Mouse (Mus musculus): Measurements from ENCODE around the gene Brap. TPM values are rescaled to one million over a fixed set of nuclear protein-coding genes. Genes with fewer than 3 reads are reported as not detected.
A peak's percentile ranks its signal among the peaks of the same experiment; 100 is the strongest.
"Not testable (repeated sequence)": the region's sequence is repeated elsewhere in the genome, so short reads cannot be mapped to it uniquely, and the experiment has no call there.

The Brap gene
- total RNA-seq, 1 experiment from 2014 or later: 55.0 TPM

DNA sequence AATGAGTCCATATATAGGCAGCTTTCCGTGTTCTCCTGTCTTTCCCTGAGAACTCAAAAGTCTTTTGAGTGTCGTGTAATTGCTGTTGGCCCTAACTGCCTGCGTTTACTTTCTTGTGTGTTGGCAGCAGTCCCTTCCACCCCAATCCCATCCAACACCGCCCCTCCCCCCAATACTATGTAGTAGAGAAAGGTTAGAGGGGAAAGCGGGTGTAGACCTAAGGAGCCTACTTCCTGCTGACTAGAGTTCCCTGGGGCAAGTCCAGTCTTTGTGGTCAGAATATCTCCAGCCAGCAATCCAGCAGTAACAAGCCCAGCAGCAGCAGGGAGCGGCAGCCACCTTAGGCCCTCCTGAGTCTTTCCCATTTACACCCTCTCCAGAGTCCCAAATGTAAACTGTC, 8.0 kb downstream of the Brap start:
- no peak for DNase-seq

GRCm38 (mm10) chr5:121670412-121670811, 10.0 kb downstream of the Brap start:
- peak; percentile 42 for DNase-seq

GRCm38 (mm10) chr5:121682250-121682649, 21.9 kb downstream of the Brap start:
- no peak for DNase-seq

DNA sequence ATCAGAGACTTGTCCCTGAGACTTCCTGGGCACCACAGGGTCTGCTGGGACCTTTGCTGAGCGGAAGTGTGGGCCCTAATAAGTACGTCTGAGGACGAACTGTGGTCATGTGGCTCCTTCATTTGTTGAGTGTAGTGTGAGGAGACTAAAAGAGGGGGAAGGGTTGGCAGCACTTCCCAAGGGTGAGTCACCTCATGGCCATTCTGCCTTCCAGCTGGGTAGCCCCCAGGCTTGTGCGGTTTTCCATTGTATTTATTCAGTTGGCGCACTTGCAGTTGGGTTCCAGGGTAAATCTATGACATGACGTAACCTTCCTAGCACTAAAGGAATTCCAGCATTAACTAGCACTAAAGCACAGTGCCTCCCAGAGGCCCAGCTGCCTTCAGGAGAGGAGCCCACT, 25.1 kb downstream of the Brap start:
- DNase-seq: no peak

DNA sequence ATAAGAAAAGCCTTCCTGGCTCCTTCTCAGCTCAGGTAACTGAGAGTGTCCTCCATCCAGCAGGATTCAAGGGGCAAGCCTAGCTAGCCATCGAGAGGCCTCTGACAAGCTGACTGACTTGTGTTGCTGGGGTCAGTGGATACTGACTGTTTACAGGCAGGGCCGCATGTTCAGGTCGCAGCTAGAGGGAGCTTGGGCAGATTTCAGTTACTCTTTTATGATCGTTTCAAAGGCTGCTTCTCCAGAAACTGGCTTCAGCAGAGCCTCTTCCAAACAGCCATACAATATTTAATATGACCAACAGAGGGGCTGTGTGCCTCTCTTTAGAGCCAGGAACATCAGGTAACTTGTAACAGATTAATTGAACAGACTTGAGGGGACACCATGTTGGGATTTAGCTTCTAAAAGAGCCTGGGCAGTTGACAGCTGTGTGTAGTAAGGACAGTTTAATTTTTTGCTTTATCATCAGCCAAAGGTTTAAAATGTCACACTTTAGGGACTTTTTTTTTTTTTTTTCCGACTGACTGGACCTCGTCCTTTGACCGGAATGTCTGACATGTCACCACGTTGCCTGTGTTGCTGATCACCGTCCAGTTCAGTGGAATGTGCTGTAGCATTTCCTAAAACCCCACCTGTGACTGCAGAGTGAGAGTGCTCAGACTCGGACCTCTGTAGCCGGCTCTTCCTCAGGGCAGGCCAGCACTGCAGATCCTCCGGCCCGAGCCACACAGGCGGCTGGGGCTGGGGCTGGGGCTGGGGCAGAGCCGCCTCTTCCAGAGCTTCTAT, 25.9 kb downstream of the Brap start:
- DNase-seq: no peak

DNA sequence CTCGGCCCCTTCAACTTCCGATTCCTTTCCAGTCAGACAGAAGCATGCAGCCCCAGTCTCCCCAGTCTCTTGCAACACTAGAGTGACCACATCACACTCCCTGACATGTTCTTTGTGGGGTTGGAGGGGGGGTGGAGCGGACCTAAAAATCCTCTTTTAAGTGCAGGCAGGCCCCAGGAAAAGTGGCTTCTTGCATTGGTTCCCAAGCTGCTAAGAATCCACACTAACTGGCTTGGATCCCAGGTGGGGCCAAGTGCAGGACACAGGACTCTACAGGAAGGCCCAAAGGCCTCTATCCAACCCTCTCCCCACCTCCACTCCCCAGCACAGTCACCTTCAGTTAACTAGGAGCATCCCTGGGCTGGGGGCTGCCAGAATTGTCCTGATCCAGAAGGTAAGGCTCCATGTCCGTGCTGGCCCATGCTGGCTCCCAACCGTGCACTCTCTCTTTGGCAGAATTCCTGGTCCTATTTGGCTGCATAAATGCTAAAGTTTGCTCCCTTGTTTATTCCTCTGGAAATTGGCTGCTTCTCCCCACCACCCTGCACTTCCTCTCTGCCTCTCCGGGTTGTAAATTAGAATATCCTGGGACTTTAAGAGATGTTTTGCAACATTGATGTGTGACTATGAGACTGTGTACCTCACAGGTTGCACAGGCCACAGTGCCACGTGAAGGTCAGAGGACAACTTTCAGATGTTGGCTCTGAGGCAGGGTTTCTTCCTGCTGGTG, 30.3 kb downstream of the Brap start:
- DNase-seq: peak; percentile 50

DNA sequence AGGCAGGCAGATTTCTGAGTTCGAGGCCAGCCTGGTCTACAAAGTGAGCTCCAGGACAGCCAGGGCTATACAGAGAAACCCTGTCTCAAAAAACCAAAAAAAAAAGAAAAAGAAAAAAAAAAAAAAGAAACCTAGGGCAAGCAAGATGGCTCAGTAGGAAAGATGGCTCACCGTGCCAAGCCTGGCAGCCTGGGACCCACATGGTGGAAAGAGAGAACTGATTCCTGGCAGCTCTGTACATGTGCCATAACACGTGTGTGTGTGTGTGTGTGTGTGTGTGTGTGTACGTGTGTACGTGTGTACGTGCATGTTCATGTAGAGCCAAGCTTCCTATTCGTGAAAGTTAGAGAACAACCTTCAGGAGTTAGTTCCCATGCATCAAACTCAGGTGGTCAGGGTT, 31.1 kb downstream of the Brap start:
- DNase-seq: not testable (repeated sequence)

GRCm38 (mm10) chr5:121692897-121693296, 32.5 kb downstream of the Brap start:
- no peak for DNase-seq

GRCm38 (mm10) chr5:121696761-121697160, 36.4 kb downstream of the Brap start:
- DNase-seq: no peak

GRCm38 (mm10) chr5:121699891-121700290, 39.5 kb downstream of the Brap start:
- no peak for DNase-seq

GRCm38 (mm10) chr5:121700496-121700895, 40.1 kb downstream of the Brap start:
- DNase-seq: peak; percentile 71

DNA sequence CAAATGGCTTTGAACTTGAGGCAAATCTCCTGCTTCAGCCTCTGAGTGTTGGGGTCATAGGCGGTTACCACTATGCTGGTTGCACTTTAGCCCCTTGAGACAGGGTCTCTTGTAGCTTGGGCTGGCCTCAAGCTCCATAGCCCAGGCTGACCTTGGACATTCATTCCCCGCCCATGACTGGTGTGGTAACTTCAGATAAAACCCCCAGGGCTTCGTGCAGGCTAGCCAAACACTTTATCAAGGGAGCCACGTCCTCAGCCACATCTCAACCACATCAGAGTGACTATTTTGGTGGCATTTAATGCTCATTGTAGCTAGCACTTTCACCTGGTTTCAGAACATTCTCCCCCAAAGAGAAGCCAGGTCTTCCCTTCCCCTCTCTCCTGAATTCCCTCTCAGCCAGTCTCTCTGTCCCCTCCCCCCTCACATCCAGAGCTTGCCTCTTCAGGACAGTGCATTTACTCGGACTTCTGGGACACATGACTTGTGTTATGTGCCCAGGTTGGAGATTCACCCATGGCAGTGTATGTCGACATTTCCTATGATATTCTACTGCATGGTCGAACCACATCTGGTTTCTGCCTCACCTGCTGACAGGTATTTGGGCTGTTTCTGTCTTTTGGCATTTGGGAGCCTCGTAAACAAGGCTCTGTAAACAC, 40.9 kb downstream of the Brap start:
- DNase-seq: peak; percentile 61

DNA sequence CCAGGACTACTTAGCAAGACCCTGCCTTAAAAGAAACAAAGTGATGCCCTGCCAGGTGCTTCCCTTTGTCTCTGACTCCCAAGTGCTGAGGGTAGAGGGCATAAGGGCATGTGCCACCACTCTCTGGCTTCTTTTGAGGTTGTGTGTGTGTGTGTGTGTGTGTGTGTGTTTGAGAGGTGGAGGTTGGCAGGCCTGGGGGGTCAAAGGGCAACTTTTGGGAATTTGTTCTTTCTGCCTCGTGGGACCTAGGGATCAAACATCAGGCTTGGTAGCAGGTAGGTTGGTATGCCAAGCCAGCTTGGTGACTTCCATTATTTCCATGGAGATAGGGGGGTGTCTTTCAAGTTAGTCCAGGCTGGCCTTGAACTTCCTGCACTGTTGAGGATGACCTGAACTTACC, 43.0 kb downstream of the Brap start:
- no peak for DNase-seq

DNA sequence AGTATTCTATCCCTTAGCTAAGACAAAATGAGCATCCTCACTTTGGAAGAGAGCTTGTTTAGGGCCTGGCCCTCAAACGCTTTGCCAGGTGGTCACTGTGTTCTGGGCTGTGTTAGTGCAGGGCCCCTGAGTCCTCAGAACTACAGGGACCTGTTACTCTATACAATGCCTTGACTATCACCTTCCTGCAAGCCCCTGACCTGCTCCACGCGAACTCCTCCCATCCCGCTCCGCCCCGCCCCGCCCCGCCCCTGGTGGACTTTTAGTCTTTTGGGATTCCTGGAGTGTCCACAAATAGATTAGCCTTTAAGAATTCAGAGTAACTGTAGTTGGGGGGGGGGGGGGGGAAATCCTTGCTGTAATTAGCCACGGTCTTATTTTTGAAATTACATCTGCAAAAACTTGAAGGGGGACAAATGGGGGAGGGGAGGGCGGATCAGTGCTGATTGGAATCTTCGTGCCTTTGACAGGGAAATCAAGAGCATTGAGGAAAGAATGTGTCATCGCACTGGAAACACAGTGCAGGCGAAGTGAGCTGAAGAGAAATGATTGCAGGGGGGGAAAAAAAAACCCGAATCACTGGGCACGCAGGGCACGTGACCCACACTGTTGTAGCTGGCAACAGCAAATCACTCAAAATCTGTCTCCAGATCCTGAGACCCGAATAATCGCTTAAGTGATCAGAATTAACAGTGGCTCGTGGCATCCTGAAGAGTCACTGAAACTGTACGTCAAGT, 44.3 kb downstream of the Brap start:
- peak; percentile 42 for DNase-seq

DNA sequence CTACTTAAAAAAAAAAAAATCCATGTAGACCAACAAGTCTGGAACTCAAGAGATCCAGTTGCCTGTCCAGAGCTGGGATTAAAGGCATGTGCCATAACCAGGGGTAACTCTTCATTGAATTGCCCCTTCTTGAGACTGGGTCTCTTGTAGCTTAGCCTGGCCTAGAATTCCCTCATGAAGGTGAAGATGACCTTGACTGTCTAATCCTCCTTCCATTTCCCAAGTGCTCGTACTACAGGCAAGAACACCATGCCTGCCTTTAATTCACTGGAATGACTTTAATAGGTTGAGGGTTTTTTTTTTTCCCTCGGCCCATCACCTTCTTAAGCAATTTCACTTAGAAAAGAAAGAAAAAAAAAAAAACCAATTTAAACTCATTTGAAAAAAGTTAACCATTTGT, 50.0 kb downstream of the Brap start:
- DNase-seq: no peak

GRCm38 (mm10) chr5:121710851-121711173, 50.4 kb downstream of the Brap start:
- DNase-seq: no peak

- DNase-seq: peak; percentile 94
These were observed 51.0 kb downstream of the Brap start, which contains the start of gene Atxn2 for GRCm38 (mm10) chr5:121711174-121711927. TSS of gene Atxn2 (plus strand) at chr5:121711337.

DNA sequence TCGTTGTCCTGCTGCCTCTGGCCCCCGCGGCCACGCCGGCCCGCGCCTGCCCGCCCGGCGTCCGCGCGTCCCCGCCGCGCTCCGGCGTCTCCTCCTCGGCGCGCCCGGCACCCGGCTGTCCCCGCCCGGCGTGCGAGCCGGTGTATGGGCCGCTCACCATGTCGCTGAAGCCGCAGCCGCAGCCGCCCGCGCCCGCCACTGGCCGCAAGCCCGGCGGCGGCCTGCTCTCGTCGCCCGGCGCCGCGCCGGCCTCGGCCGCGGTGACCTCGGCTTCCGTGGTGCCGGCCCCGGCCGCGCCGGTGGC, 51.5 kb downstream of the Brap start:
- DNase-seq: no peak

- peak; percentile 82 for DNase-seq
These were observed 52.0 kb downstream of the Brap start for GRCm38 (mm10) chr5:121712232-121712933.

GRCm38 (mm10) chr5:121712934-121713538, 52.7 kb downstream of the Brap start:
- peak; percentile 87 for DNase-seq

DNA sequence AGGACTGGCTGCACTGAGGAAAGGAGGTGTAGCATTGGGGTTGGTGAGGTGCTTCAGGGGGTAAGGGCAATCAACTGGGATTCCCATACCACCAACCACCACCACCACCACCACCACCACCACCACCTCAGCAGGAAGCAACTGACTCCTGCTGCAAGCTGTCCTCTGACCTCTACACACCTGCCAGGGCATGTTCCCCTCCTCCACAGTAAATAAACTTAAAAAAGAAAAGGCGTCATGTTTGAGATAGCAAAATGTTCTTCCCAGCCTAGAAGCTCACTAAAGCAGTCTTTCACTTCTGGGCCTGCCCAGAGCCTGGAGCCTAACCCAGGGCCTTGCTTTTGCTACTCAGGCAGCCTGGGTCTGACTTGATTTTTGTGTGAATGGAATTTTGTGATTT, 54.0 kb downstream of the Brap start:
- DNase-seq: no peak
